Mouse (Mus musculus) ES-E14 (cell line): ENCODE results near the gene Cdc6.

Source experiments
- ZC3H11A ChIP-seq: IDR thresholded peaks from 2 replicates; pipeline ENCODE4 v1.6.1; 2012; ENCODE audit warnings: low read depth, mild to moderate bottlenecking, inconsistent platforms, low read length, borderline replicate concordance
- ZNF384 ChIP-seq: IDR thresholded peaks from 2 replicates; pipeline ENCODE4 v1.6.1; 2012; ENCODE audit warnings: low read depth, low read length, inconsistent platforms

- TF ChIP-seq ZC3H11A (no peak), ZNF384 (no peak)
Observed at GRCm38 (mm10) chr11:98909654-98910053, 2.1 kb downstream of the Cdc6 start.
